Mouse (Mus musculus) cortical plate, adult 2 months (tissue): ENCODE data around the gene Hprt.

Experiments used
- CTCF ChIP-seq: fragments of 200-500 bp; IDR thresholded peaks from 2 replicates; pipeline ENCODE4 v1.5.1; 2011; ENCODE audit warnings: mild to moderate bottlenecking, control low read depth, low read length; ENCODE audit not compliant: insufficient read depth; ENCODE audit errors: extremely low read depth
- POLR2A ChIP-seq: fragments of 200-500 bp; IDR thresholded peaks from 2 replicates; pipeline ENCODE4 v1.6.1; 2011; ENCODE audit warnings: mild to moderate bottlenecking, low read length, control low read depth; ENCODE audit not compliant: insufficient read depth; ENCODE audit errors: extremely low read depth

DNA sequence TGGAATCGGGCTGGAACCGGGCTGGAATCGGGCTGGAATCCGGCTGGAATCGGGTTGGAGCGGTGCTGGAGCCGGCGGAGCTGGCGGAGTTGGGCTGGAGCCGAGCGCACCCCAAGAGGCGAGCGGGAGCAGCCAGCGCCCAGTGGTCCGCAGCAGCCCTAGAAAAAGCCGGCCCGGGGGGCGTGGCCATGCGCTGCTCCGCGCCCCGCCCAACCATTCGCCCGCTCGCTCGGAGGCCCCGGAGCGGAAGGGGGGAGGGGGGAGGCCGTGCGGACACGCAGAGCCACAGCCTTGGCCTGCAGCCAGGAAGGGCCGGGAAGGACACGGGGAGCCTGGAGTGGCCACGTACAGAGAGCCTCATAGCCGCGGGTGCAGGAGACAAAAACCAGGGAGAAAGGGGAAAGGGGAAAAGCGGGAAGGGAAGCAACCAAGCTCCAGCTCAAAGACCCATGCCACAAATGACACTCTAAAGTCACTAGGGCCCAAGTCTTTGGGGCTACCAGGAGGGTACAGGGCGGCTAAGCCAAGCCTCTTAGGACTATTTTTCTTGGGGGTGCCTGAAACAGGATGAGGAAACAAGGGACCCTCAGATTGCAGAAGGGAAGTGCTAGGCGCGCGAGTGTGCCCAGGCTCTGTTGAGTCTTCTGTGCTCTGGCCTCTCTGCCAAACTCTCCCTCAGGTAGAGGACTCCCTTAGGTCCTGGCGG lies 69.3 kb downstream of the Hprt start:
- TF ChIP-seq POLR2A, result no peak
- TF ChIP-seq CTCF, result no peak
